Mouse (Mus musculus) kidney, adult 2 months (tissue): Measurements from ENCODE around the gene Tmem51. TPM values are rescaled to one million over a fixed set of nuclear protein-coding genes. Genes with fewer than 3 reads are reported as not detected.
A peak's percentile ranks its signal among the peaks of the same experiment; 100 is the strongest.

ENCODE experiments used
- DNase-seq: peaks from one replicate; pipeline ENCODE4 v3.0.0; 2021
- H3K27ac ChIP-seq: fragments of 200-500 bp; 2 replicates; pipeline ENCODE4 v1.5.1; 2012; ENCODE audit warnings: low read depth, low read length, control low read depth, inconsistent platforms; ENCODE audit not compliant: insufficient read depth
- H3K27me3 ChIP-seq: fragments of 200-500 bp; replicated peaks from 2 replicates; pipeline ENCODE4 v1.6.1; 2012; ENCODE audit warnings: mild to moderate bottlenecking, moderate library complexity, low read length, inconsistent platforms; ENCODE audit not compliant: control insufficient read depth, insufficient read depth
- H3K36me3 ChIP-seq: fragments of 200-500 bp; 2 replicates; pipeline ENCODE4 v1.6.1; 2012; ENCODE audit warnings: mild to moderate bottlenecking, moderate library complexity, low read length, inconsistent platforms; ENCODE audit not compliant: control insufficient read depth, insufficient read depth
- H3K4me1 ChIP-seq: fragments of 200-500 bp; 2 replicates; pipeline ENCODE4 v1.6.1; 2011; ENCODE audit warnings: low read length; ENCODE audit not compliant: control insufficient read depth, insufficient read depth
- H3K4me3 ChIP-seq: fragments of 200-500 bp; 2 replicates; pipeline ENCODE4 v1.5.1; 2011; ENCODE audit warnings: mild to moderate bottlenecking, low read depth, low read length, control low read depth; ENCODE audit not compliant: insufficient read depth
- CTCF ChIP-seq: fragments of 200-500 bp; conservative IDR thresholded peaks from 2 replicates; pipeline ENCODE4 v1.5.1; 2011; ENCODE audit warnings: low read depth, mild to moderate bottlenecking, control low read depth, low read length, moderate library complexity, mixed read lengths; ENCODE audit not compliant: insufficient read depth, insufficient read length
- POLR2A ChIP-seq: fragments of 200-500 bp; IDR thresholded peaks from one replicate; pipeline ENCODE4 v1.6.1; 2011; ENCODE audit warnings: low read depth, low read length, control low read depth
- WGBS: fragments of 180-500 bp; shearing (Covaris S2); methylation state at CpG from one replicate; pipeline ENCODE4 v1.1.7; 2018; 5-methylcytosine and 5-hydroxymethylcytosine counted together
- polyA plus RNA-seq: library from polyadenylated mRNA; depleted of rRNA; stranded (reverse); fragments of >200 nt; gene quantifications from 2 replicates; pipeline ENCODE4 v1.2.3, GENCODE M21; 2012

The Tmem51 gene
- polyA plus RNA-seq, 1 experiment, result 60.4 TPM

- TF ChIP-seq CTCF (no peak), POLR2A (no peak)
- Histone ChIP-seq H3K4me3 (peak overlapping the region; percentile 26), H3K36me3 (no peaks in the 10 kb centered on the region), H3K27me3 (no peaks in the 10 kb centered on the region), H3K4me1 (peaks cover 47% of the 10 kb centered on the region), H3K27ac (peak overlapping the region; percentile 89)
- peak; percentile 83 for DNase-seq
- 14% methylated on average over 13 of the region's 13 CpGs for WGBS
Measured at GRCm38 (mm10) chr4:142081631-142082283, 2.3 kb downstream of the Tmem51 start.

DNA sequence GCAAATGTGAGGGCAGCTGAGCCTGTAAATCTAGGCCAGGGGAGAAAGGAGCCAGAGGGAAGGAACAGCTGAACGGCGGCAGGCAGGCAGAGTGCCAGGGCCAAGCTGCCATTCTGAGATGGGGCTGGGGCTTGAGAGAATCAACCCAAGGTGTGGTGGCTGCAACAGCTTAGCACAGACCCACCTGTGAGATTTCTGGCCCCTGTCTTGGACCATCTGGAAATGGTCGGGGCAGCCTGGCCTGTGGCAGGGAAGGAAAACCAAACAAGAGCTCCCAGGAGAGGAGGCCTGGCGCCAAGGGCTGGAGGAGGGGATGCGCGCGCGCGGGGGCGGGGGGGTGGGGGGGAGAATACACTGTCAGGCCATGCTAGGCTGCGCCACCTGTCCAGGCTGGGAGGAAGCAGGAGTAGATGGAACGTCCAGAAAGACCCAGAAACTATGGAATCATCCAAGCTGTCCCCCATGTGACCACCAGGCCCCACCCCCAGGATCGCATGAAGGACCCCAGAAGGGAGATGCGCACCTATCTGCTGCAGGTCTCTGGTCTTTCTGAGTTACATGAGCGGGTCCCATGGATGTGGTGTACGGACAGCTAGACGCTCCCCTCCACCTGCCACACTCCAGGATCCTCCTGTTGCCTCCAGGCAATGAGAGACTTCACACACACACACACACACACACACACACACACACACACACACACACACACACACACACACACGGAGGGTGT lies 3.0 kb downstream of the Tmem51 start:
- Histone ChIP-seq H3K4me3 (peak overlapping the region; percentile 26; the same call in 1 of the 2 replicates), H3K36me3 (no peaks in the 10 kb centered on the region), H3K4me1 (peaks cover 53% of the 10 kb centered on the region), H3K27me3 (no peaks in the 10 kb centered on the region), H3K27ac (peak overlapping the region; percentile 89)
- TF ChIP-seq CTCF (no peak), POLR2A (no peak)
- DNase-seq, result peak; percentile 81
- WGBS, result 29% methylated on average over 18 of the region's 18 CpGs

GRCm38 (mm10) chr4:142080487-142080767 lies 3.7 kb downstream of the Tmem51 start:
- Histone ChIP-seq H3K36me3 (no peaks in the 10 kb centered on the region), H3K27me3 (no peaks in the 10 kb centered on the region), H3K27ac (peak overlapping the region; percentile 66), H3K4me3 (no peak overlapping the region), H3K4me1 (peaks cover 57% of the 10 kb centered on the region)
- no peak for TF ChIP-seq POLR2A
- no peak for TF ChIP-seq CTCF
- no peak for DNase-seq
- 59% methylated on average over 4 of the region's 4 CpGs for WGBS

DNA sequence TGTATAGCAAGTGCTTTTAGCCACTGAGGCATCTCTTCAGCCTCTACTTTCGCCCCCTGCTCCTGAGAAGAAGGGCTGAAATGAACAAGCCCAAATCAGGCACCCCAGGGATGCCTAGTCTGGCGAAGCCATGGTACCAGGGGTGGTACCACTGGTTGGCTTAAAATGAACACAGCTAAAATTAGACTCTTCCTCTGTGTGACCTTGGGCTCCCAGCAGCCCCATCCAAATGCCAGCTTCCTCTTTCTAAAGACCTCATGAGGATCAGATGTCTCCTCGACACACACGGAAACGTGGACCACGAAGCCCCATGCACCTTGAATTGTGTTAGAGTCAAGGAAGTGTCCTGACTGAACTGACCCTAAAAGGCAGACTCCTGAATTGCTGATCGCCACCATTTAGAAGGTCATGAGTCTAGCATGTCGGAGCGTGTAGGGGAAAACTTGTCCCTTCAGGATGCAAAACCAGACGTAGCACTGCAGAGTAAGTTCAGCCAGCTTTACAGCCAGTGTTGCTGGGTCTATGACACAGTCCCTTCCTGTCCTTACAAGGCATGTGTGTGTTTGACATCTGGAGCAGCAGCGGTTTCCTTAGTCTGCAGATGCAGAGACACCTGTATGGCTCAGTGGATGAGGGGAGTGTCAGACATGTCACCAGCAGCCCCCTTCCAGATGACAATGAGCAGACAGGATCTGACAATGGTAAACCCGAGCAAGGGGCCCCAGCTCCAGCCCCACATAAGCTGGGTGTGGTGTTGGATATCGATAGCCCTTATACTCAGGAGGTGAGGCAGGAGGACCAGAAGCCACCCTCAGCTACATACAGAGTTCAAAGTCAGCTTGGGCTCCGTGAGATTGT lies 4.2 kb downstream of the Tmem51 start:
- WGBS, result 66% methylated on average over 14 of the region's 14 CpGs
- peak overlapping the region; percentile 26 for H3K27ac ChIP-seq
- DNase-seq, result no peak
- TF ChIP-seq CTCF (no peak), POLR2A (no peak)
- H3K36me3 ChIP-seq, result no peaks in the 10 kb centered on the region
- H3K4me3 ChIP-seq, result no peak overlapping the region
- H3K4me1 ChIP-seq, result peaks cover 59% of the 10 kb centered on the region
- H3K27me3 ChIP-seq, result no peaks in the 10 kb centered on the region

GRCm38 (mm10) chr4:142077572-142078271 lies 6.4 kb downstream of the Tmem51 start:
- Histone ChIP-seq H3K27ac (peak overlapping the region; percentile 24), H3K4me1 (peaks cover 62% of the 10 kb centered on the region), H3K27me3 (no peaks in the 10 kb centered on the region), H3K4me3 (no peak overlapping the region), H3K36me3 (no peaks in the 10 kb centered on the region)
- 8% methylated on average over 18 of the region's 18 CpGs for WGBS
- no peak for TF ChIP-seq CTCF
- no peak for TF ChIP-seq POLR2A
- peak; percentile 90 for DNase-seq

DNA sequence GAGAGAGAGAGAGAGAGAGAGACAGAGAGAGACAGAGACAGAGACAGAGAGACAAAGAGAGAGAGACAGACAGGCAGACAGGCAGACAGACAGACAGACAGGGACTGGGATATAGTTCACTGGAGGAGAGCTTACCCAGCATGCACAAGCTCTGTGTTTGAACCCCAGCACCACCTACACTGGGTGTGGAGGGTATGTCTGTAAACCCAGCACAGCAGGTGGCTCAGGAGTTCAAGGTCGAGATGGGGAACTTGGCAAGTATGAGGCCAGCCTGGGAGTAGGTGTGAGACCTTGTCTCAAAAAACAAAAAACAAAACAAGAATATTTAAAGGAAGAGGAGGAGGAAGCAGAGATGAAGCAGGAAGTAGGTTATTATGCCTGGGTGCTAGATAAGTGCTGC lies 7.2 kb downstream of the Tmem51 start:
- Histone ChIP-seq H3K36me3 (no peaks in the 10 kb centered on the region), H3K4me3 (no peak overlapping the region), H3K27ac (peak overlapping the region; percentile 32), H3K27me3 (no peaks in the 10 kb centered on the region), H3K4me1 (peaks cover 55% of the 10 kb centered on the region)
- TF ChIP-seq POLR2A (no peak), CTCF (no peak)
- DNase-seq, result no peak
- 30% methylated on average over 1 of the region's 1 CpGs for WGBS
